Mouse (Mus musculus) embryo, embryonic 11 days (tissue): Measurements from ENCODE around the gene Robo1.

ENCODE experiments used
- DNase-seq: peaks from one replicate; pipeline ENCODE4 v3.0.0-alpha.2; 2015

The Robo1 gene

GRCm38 (mm10) chr16:72686480-72687053 is 378.5 kb downstream of the Robo1 start:
- peak; percentile 54 for DNase-seq

DNA sequence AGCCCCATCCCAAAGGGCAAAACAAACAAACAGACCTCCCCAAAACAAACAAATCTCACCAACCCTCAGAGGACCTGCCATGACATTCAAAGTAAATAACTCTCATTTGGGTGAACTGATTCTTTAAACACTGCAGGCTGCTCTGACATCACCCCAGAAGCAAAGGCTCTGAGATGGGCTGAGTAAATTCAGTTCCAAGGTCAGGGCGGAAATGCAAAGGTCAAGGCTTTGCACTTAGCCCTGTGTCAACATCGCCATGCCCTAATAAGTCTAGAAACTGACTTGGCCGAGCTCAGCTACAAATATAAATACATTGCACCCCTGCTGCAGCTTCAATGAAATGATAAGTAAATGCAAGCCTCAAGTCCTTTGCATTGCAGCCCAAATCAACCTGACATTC is 379.5 kb downstream of the Robo1 start:
- no peak for DNase-seq

- DNase-seq: no peak
These were observed 380.1 kb downstream of the Robo1 start for GRCm38 (mm10) chr16:72688185-72688681.

DNA sequence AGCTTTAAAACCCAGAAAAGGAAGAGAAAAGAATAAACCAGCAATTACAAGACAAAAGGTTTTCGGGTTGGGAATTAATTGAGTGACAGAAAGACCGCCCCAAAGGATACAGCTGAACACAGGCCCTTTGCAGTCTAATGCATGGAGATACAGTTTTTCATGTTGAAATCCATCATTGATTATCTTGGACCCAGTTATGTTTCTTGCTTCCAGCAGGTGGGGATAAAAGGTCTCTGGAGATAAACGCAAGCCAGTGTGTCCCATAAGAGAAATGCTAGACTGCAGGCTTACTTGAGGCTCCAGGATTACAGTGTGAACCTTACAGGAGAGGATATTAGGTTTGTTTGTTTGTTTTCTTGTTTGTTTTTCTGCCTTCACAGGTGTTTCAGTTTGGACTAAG is 383.8 kb downstream of the Robo1 start:
- no peak for DNase-seq

- peak; percentile 65 for DNase-seq
These were observed 385.6 kb downstream of the Robo1 start for GRCm38 (mm10) chr16:72693446-72694274.

GRCm38 (mm10) chr16:72694787-72695186 is 386.7 kb downstream of the Robo1 start:
- no peak for DNase-seq

DNA sequence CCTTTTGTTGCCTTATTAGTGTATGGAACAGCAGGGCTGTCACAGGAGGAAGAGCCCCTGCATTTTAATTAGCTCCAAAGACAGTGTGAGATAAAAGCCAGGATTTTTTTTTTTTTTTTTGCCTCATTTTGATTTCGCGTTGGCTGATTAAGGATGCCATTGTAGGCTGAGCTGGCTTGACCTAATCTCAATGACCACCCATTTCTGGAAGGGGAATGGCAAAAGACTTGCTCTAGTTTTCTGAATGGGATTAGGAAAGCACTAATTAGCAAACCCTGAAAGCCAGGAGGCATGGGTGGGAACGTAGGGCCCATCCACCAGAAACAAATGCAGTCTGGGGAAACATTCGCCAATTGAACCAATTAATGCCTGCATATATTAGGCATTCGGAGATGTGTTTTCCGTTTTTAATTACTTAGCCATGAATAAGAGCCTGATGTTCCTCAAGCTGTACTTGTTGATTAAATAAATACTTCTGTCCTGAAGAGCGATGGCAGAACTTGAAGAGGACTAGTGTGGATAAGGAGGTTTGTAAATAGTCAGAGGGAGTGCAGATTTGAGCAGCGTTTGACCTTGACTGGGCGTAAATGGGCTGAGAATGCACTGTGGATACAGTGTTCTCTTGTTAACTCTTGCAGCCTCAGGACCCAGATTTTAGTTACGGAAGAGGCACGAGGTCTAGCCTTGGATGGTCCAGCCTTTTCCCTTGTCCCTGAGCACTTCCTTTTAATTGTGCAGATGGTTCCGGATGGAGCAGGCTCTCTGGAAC is 391.3 kb downstream of the Robo1 start:
- DNase-seq: peak; percentile 31

DNA sequence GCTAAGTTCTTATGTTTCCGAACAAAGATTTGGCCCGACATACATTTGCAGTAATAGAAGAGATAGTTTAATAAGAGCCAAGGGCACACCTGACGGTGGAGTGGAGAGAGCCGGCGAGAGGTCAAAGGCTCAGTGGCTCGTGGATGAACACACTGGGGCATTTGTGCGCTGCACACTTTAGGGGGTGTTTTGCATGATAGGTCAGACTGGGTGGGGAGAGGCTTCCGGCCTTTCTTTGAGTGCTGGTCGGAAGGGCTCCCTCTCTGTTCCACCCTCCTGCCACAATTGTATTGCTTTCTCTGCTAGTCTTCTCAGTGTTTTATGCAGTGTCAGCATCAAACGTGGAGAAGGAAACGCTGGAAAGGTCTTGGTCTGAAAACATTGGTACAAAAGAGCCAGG is 392.2 kb downstream of the Robo1 start:
- no peak for DNase-seq

DNA sequence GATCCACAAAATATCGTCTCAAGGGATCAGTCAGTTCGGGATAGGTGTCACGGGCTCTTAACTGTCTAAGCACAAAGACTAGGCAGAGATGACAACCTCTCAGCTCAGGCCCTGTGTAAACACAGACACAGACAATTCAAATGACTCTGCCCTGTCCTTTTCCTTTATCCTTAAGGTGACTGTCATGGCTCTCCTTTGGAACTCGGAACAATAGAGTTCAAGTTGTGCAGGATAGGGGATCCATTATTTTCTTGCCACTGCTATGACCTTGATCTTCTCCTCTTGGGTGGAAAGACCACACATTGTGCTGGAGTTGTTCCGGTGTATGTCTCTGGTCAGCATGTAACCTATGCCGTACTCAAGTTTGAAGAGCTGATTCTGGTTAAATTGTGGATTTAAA is 395.4 kb downstream of the Robo1 start:
- no peak for DNase-seq

- no peak for DNase-seq
These were observed 397.7 kb downstream of the Robo1 start for GRCm38 (mm10) chr16:72705851-72706250.

GRCm38 (mm10) chr16:72708526-72708925 is 400.4 kb downstream of the Robo1 start:
- DNase-seq: no peak

DNA sequence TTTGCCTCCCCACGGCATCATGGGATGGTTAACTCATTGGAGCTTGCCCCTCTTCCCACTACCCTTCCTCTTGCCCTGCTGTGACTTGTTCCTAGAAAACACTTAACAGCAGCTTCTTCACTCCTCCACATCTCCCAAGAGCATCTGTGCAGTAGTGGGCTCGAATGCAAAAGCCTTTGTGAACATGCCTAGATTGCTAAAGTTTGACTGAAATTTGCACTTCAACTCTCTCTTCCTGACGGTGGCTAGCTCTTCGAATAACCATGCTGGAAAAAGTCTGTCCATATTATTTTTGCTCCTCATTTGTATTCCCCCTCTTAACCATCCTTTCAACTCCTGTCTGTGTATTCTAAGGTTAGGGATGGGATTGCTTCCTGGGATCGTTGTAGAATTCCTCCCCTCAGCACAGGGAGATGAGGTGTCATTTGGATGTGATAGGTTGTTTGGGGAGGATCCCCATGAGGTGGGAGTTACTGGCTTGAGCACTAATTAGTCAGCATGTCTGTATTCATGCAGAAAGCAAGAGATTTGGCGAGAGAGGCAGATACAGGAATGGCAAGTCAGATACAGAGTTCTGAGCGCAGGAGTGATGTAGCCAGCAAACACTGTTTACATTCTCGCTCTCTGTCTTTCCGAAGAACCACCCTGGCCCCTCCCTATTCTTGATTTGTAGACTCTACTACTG is 409.2 kb downstream of the Robo1 start:
- DNase-seq: no peak

DNA sequence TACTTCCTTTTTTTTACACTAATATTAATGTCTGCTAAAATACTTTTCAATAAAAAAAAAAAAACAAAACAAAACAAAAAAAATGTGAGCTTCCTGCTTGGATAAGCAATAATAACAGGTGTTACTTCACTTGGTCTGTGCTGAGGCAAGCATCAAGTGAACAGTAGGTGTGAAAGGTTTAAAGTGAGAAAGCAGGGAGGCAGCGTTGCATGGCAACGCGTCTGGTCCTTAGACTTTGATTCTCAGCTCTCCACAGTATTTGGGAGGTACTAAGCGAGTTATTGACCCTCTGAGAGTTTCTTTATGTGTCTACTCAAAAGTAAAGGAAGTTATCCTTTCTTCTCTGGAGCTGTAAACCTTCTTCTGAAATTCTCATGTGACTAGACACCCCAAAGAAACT is 411.0 kb downstream of the Robo1 start:
- no peak for DNase-seq

- no peak for DNase-seq
These were observed 412.9 kb downstream of the Robo1 start for GRCm38 (mm10) chr16:72720979-72721378.

GRCm38 (mm10) chr16:72721713-72722481 is 413.8 kb downstream of the Robo1 start:
- DNase-seq: no peak

- no peak for DNase-seq
These were observed 426.1 kb downstream of the Robo1 start for GRCm38 (mm10) chr16:72734234-72734633.

GRCm38 (mm10) chr16:72735175-72735574 is 427.1 kb downstream of the Robo1 start:
- peak; percentile 27 for DNase-seq

GRCm38 (mm10) chr16:72735588-72735987 is 427.5 kb downstream of the Robo1 start:
- DNase-seq: no peak

DNA sequence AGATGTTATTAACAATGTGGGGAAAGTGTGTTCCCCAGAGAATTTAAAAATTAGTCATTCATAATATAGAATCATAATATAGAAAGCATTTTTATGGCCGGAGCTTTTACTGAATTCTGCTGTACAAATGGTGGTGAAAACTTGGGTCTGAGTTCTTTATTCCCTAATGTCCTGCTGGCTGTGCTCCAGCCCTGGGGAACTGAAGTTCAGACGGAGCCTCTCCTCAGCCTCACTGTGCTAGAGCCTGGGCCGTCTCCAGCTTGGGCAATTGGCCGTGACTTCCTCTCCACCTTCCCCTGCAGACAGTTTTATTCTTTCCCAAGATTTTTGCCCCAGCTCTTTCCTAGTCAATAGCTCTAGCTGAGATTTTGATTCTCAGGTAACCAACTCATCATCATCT is 429.0 kb downstream of the Robo1 start:
- DNase-seq: no peak

- no peak for DNase-seq
These were observed 432.1 kb downstream of the Robo1 start for GRCm38 (mm10) chr16:72740218-72740617.

- no peak for DNase-seq
These were observed 439.6 kb downstream of the Robo1 start for GRCm38 (mm10) chr16:72747696-72748095.
